Mouse (Mus musculus) 3T3-L1 (cell line): ENCODE results near the gene Eid2.
A peak's percentile ranks its signal among the peaks of the same experiment; 100 is the strongest.
"Not testable (repeated sequence)": the region's sequence is repeated elsewhere in the genome, so short reads cannot be mapped to it uniquely, and the experiment has no call there.

ENCODE experiments used
- DNase-seq: peaks from one replicate; pipeline ENCODE4 v3.0.0-alpha.2; 2015; ENCODE audit warnings: low read depth, low spot score

The Eid2 gene

DNA sequence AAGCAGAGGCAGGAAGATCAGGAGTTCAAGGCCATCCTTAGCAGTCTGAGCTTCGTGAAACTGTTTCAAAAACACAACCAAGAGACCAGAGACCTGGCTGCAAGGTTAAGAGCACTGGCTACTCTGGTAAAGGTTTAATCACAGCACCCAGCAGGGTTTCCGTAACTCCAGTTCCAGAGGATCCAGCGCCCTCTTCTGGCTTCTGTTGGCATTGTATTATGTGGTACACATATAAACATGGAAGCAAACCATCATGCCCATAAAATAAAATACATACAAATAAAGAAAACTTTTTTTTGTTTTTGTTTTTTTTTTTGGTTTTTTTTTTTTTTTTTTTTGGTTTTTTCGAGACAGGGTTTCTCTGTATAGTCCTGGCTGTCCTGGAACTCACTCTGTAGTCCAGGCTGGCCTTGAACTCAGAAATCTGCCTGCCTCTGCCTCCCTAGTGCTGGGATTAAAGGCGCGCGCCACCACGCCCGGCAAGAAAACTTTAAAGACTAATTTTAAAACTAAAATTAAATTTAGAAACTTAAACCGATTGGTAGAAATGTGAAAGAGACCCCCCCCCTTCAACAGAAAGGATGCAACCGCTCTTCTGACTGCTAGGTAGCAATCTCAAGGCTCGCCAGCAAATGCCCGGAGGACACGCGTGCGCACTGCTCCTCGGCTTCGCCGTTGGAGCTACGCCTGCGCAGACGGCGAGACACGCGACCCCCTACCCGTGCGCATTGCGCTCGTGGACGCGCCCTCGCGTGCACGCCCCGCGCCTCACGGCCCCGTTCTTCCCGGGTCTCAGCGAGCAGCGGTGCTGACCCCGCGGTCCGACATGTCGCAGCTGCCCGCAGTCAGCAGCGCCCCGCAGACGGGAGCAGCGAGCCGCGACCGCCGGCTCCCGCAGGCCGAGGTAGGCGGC, at the start of gene Eid2:
TSS of gene Eid2 (plus strand) at position 753 of the 913 bp plus-strand sequence.
- DNase-seq: peak; percentile 56

- not testable (repeated sequence) for DNase-seq
Measured at GRCm38 (mm10) chr7:28218951-28219740, 48.5 kb upstream of the Eid2 start.

DNA sequence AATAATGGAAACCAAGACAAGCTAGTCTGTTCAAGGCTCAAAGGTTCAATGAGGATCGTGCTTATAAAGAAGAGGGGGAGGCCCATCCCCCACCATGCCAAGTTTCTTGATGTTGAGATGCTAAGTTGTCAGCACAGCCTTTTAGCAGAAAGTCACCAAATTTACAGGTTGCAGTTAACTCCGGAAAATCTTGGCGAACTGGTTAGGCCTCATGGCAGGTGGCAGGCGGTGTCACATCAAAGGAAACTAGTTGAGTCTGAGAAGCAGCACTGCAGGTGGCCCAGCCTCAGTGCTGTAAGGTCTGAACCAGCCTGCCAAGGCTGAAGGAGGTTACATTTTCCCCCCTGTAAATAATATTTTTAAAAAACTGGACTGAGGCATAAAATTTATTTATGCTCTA, 40.8 kb upstream of the Eid2 start:
- DNase-seq: not testable (repeated sequence)

DNA sequence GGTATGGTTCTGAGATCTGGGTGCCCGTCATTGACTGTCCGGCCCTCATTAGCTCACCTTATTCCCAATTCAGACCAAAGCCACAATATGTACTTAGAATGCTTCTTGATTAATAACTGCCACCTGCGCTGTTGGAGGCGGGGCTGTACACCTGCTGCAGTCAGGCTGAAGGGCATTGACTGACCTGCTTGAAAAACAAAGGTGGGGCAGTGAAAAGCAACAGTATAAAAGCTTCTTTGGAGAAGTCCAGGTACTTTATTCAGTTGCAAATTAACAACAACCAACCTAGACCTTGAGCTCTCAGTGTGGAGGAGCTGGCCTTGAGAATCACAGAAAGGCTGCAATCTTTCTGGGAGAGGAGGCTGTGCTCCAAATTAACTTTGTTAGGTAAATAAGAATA, 40.3 kb upstream of the Eid2 start:
- DNase-seq: not testable (repeated sequence)

- DNase-seq: not testable (repeated sequence)
Measured at GRCm38 (mm10) chr7:28243943-28244342, 23.7 kb upstream of the Eid2 start.

- DNase-seq: no peak
Measured at GRCm38 (mm10) chr7:28248957-28249356, 18.7 kb upstream of the Eid2 start.

- no peak for DNase-seq
Measured at GRCm38 (mm10) chr7:28251976-28252375, 15.7 kb upstream of the Eid2 start.

GRCm38 (mm10) chr7:28254591-28254990, 13.1 kb upstream of the Eid2 start:
- no peak for DNase-seq

DNA sequence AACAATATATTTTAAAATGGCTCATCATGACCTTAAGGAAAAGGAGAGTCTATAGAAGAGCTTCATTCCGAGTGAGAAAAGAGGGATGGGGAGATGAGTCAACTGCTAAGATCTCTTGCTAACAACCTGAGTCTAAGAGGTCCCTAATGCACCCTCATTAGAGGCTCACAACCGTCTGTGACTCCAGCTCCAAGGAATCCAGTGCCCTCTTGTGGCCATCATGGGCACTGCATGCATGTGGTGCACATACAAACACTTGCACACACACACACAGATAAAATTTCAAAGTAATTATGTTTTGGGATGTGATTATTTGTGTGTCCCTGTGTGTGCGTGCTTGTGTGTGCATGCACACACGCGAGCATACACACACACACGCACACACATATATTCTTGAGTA, 12.2 kb upstream of the Eid2 start:
- DNase-seq: no peak

DNA sequence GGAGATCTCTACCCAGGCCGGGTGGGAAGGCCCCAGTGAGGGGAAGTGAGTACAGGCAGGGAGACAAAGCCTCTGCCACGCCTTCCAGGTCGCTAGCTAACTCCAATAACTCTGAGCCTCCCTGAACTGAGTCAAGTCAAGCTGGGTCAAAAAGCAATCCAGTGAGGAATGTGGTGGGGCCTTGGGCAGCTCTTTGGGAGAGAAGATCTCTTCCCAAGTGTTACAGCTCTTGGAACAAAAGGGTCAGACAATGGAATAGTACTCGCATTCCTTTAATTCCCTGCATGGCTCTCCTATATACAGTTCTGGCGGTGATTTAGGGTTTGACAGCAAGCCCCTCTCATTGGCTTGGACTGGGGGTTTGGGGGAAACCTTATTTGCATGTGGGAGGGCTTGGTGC, 4.8 kb upstream of the Eid2 start:
- DNase-seq: no peak

DNA sequence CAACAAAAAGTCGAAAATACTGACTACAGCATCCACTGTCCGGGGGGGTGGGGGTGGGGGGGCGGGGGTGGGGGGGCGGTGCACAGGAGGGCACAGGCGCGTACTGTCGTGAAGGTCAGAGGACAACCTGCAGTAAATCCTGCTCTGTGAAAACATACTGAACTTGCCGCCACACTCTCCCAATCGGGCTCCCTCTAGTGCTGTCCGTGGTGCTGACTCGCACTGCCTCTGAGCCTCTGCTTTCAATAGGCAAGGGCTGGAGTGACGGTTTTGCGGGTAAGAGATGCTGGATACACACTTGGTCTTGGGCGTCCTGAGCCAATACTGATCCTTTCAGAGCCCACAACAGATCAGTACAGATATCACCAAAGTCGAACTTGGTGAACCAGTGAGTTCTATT, 3.9 kb upstream of the Eid2 start:
- DNase-seq: peak; percentile 74

GRCm38 (mm10) chr7:28265391-28265790, 2.3 kb upstream of the Eid2 start:
- DNase-seq: no peak

- DNase-seq: peak; percentile 9
Measured at GRCm38 (mm10) chr7:28268042-28268531, 406 bp downstream of the Eid2 start.

- DNase-seq: no peak
Measured at GRCm38 (mm10) chr7:28268576-28268975, 895 bp downstream of the Eid2 start.

DNA sequence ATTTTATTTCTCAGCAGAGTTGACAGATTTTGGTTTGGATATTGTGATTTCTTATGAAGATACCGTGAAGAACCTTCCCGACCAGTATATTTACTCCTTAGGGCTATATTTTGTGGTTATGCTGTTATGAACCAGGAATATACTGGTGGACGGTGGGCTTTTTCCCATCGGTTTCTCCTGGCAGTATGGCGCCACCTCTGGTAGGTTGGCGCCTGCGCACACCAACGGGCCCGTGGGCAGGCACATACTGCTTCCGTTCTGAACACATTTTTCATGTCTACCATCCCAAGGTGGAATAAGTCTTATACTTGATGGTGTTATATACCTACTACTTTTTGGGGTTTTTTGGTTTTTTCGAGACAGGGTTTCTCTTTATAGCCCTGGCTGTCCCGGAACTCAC, 1.7 kb downstream of the Eid2 start:
- no peak for DNase-seq

- DNase-seq: no peak
Measured at GRCm38 (mm10) chr7:28271761-28272160, 4.1 kb downstream of the Eid2 start.

GRCm38 (mm10) chr7:28277237-28277614, 9.5 kb downstream of the Eid2 start:
- DNase-seq: no peak

GRCm38 (mm10) chr7:28277615-28278278, 10.1 kb downstream of the Eid2 start, which contains the start of gene Eid2b:
Gene Eid2b, plus strand, starts transcription at chr7:28277739.
- DNase-seq: peak; percentile 90

DNA sequence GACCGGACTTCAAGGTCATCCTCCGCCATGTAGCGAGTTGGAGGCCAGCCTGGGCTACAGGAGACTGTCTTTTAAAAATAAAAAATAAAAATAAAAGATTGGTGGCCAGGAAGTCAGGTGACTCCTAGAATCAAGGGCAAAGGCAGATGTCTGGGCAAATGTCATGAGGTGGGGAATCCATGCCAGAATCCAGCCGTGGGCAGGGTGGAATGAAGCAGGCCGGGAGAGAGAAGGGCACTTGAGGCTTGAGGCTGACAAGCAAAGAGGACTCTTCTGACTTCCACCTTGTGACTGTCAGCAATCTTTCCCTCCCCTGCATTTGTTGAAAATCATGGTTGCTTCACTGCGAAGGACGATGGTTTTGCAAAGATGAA, 10.6 kb downstream of the Eid2 start:
- peak; percentile 25 for DNase-seq

- DNase-seq: no peak
Measured at GRCm38 (mm10) chr7:28280630-28281029, 12.9 kb downstream of the Eid2 start.

DNA sequence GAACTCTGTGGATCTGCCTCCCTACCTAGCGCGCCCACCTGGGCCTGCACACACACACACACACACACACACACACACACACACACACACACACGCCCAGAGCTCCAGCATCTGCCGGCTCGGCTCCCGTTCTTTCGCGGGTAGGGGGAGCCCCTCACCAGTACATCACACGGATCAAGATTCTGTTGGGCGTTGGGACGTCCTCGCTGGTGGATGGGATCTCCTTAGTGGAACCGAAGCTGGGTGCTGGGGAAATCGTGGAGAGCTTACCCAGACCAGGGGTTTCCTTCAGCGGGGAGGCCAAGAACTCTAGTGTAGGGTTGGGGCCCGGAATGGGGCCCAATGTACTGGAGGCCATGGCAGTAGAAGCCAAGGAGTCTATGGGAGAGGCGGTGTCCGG, 22.5 kb downstream of the Eid2 start:
- DNase-seq: no peak
